Mouse (Mus musculus) lung, postnatal 25 days (tissue): ENCODE results near the gene Thg1l.

Experiments
- DNase-seq: peaks from one replicate; pipeline ENCODE4 v3.0.0; 2022; ENCODE audit warnings: low spot score

The Thg1l gene

GRCm38 (mm10) chr11:45955127-45955627, at the start of gene Thg1l:
Gene Thg1l, minus strand, starts transcription at chr11:45955494.
- DNase-seq = peak; percentile 94

- DNase-seq = no peak
Observed at GRCm38 (mm10) chr11:45992087-45992486, 36.8 kb upstream of the Thg1l start.

GRCm38 (mm10) chr11:45991604-45992003, 36.3 kb upstream of the Thg1l start:
- DNase-seq = peak; percentile 26

GRCm38 (mm10) chr11:45980893-45981253, 25.6 kb upstream of the Thg1l start:
- no peak for DNase-seq

GRCm38 (mm10) chr11:45979946-45980892, 24.9 kb upstream of the Thg1l start, which contains the start of gene Sox30:
Gene Sox30, plus strand, starts transcription at chr11:45980310.
- peak; percentile 18 for DNase-seq

- DNase-seq = no peak
Observed at GRCm38 (mm10) chr11:45976061-45976460, 20.8 kb upstream of the Thg1l start.

GRCm38 (mm10) chr11:45974466-45974865, 19.2 kb upstream of the Thg1l start:
- no peak for DNase-seq

- no peak for DNase-seq
Observed at GRCm38 (mm10) chr11:45973635-45974034, 18.3 kb upstream of the Thg1l start.

GRCm38 (mm10) chr11:45968466-45968865, 13.2 kb upstream of the Thg1l start:
- DNase-seq = no peak

- DNase-seq = no peak
Observed at GRCm38 (mm10) chr11:45966896-45967295, 11.6 kb upstream of the Thg1l start.

- DNase-seq = no peak
Observed at GRCm38 (mm10) chr11:45960003-45960402, 4.7 kb upstream of the Thg1l start.

GRCm38 (mm10) chr11:45959598-45959997, 4.3 kb upstream of the Thg1l start:
- no peak for DNase-seq

GRCm38 (mm10) chr11:45947491-45947890, 7.8 kb downstream of the Thg1l start:
- DNase-seq = no peak

GRCm38 (mm10) chr11:45946796-45947195, 8.5 kb downstream of the Thg1l start:
- DNase-seq = no peak

- DNase-seq = peak; percentile 95
Observed at GRCm38 (mm10) chr11:45944643-45945156, 10.6 kb downstream of the Thg1l start, which contains the start of gene Lsm11. Gene Lsm11, minus strand, starts transcription at chr11:45944935.

GRCm38 (mm10) chr11:45943891-45944642, 11.2 kb downstream of the Thg1l start:
- no peak for DNase-seq

- no peak for DNase-seq
Observed at GRCm38 (mm10) chr11:45943108-45943705, 12.1 kb downstream of the Thg1l start.

GRCm38 (mm10) chr11:45942281-45942680, 13.0 kb downstream of the Thg1l start:
- no peak for DNase-seq

- DNase-seq = no peak
Observed at GRCm38 (mm10) chr11:45938917-45939316, 16.4 kb downstream of the Thg1l start.

GRCm38 (mm10) chr11:45937478-45937877, 17.8 kb downstream of the Thg1l start:
- no peak for DNase-seq

GRCm38 (mm10) chr11:45932771-45933170, 22.5 kb downstream of the Thg1l start:
- no peak for DNase-seq

GRCm38 (mm10) chr11:45929541-45929940, 25.8 kb downstream of the Thg1l start:
- no peak for DNase-seq
